Mouse (Mus musculus) liver, postnatal 0 days (tissue): ENCODE results near the gene Elf1.

Experiments used
- CTCF ChIP-seq: sonication (generic); IDR thresholded peaks from 2 replicates; pipeline ENCODE4 v1.5.1; 2016; ENCODE audit warnings: antibody characterized with exemption, low read depth
- EP300 ChIP-seq: IDR thresholded peaks from 2 replicates; pipeline ENCODE4 v1.6.1; 2016; ENCODE audit warnings: antibody characterized with exemption, low read depth, mild to moderate bottlenecking

DNA sequence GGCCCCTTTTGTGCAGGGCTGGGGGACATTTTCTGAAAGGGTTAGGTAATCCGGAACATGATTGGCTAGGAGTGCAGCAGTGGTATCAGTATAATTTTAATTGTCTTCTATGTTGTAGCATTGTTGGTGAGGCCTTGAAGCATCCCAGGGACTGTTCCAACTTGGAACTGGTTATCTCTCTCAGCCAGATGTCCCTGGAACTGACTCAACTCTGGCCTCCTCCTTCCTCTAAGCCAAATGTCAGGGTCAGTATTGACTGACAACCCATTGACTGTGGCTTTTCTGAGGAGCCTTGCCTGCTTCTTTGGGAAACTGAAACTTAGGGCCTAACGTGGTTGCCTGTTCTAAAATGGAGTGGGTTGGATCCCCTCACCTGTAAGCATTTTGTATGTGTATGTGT is 40.3 kb upstream of the Elf1 start:
- TF ChIP-seq CTCF (no peak), EP300 (no peak)
